Mouse (Mus musculus) thymus, postnatal 25 days (tissue): ENCODE measurements around the gene Cacng1.

ENCODE experiments used
- DNase-seq: peaks from one replicate; pipeline ENCODE4 v3.0.0; 2022

The Cacng1 gene

DNA sequence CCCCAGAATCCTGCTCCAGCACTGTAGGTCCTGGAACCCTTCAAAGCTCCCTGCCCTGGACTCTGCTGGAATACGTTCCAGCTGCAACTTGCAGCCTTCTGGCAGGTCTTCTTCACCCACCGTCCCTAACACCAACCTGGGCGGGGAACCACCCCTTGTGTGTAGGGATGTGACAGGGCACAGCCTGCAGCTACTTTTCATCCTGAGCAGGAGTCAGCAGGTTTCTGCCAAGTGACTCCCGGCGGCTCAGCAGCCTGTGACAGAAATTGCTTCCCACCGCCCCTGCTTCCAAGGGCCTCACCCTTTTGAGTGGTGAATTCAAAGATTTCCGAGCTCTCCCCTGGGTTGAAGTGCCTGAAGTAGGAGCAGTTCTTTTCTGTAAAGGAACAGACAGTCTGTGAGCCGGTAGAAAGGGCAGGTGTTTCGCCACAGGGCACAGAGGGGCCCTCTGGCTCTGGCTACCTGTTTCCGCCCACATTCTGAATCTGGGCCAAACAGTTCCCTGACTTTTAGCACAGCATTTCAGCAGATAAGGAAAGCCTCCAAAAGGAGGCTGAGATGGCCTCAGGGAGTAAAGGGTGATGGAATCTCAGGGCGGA, 10.7 kb downstream of the Cacng1 start:
- no peak for DNase-seq

DNA sequence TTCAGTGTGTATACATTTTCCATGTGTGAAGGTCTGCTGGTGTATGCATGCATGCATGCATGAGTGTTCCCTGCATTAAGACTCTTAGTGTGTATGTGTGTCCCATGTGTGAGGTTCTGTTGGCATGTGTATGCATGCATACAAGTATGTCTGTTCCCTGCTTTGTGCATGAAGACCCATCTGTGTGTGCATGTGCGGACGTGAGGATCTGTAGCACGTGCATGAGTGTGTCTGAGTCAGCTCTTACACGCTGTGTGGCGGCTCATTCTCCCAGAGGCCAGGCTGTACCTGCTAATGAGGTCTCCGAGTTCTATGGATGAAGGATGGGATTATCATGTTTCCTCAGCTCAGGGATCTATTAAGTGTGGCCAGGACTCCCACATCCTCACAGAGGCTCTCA, 11.3 kb downstream of the Cacng1 start:
- no peak for DNase-seq

DNA sequence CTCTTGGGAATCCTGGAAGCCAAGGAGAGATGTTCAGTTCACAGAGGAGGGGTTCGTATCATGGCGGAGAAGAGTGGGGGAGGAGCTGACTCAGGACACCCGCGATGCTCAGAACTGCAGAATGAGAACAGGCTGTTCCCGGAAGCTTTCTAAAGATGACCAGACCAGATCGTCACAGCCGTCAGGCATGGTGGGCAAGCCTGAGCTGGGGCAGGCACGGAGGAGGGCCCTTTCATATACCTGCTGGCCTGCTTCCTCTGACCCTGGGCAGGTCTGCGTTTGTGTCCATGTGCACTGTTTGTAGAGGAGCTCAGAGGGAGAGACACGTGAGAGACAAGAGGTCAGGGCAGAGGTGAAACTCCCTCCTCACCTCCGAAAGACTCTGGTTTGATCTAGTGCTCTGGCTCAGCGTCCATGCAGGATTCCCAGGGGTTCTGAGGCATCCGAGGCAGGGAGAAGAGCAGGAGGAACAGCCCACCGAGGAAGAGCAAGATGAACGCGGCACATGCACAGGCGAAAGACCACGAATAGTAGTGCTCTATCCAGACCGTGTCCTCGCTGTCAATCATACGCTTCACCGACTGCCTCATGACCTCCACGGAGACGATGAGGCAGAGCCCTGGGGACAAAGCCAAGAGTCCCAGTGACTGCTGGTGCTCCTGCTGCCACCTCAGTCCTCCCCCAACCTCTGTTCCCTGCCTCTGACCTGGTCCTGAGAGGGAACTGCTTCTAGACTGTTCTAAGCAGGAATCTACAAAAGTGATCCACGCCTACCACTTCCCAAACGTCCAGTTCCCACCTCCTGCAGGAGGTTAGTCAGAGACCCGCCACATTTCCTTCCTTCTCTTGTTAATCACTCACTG, 12.8 kb downstream of the Cacng1 start:
- no peak for DNase-seq

DNA sequence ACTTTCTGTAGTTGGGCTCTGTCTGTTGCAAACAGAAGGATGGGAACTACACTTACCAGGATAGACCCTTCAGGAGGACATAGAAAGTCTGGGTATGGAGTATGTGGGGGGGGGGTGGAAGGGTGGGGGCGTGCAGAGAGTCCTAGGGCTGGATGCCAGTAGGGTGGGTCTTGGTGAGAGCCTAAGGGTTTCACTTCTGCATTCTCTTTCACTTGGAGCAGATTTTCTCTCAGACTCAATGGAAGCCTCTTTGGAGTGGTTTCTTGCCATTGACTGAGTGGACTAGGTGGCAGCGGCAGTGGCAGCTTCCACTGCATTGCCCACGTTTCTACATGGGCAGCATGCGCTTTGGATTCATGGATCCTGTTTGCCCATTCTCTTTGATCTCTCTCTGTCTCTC, 16.4 kb downstream of the Cacng1 start:
- DNase-seq, result no peak

DNA sequence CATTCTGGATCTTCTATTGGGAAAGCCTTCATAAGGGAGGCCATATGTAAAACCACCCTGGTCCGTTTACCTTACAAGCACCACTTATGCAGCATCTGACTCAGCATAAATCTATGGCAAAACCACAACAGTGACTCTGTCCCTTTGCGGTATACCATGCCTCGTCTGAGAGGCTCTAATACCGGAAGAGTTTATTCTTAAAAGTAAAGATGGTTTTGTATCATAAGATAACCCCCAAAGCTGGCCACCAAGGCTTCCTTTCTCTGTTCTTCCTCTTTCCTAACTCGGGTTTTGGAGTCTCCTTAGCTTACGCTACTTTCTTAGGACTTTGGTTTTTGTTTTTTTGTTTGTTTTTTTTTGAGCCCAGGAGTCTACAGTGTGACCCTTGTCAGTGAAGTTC, 23.0 kb downstream of the Cacng1 start:
- no peak for DNase-seq

DNA sequence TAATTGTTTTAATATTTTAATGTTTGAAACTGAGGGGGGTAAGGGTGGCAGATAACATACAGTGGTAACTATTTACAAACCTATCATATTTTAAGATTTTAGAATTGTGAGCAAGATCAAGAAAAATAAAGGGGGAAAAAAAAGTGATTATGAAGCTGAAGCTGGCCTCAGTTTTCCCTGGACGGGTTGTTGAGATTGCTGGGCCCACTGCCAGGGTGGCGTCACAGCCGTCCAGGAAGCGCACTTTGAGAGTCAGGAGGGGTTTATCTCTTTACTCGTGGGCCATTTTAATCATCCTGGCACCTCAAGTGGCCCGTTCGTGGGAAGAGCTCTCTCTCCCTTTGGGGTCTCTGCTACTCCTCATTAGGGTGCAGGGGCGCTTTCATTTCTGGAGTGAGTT, 24.8 kb downstream of the Cacng1 start:
- no peak for DNase-seq

DNA sequence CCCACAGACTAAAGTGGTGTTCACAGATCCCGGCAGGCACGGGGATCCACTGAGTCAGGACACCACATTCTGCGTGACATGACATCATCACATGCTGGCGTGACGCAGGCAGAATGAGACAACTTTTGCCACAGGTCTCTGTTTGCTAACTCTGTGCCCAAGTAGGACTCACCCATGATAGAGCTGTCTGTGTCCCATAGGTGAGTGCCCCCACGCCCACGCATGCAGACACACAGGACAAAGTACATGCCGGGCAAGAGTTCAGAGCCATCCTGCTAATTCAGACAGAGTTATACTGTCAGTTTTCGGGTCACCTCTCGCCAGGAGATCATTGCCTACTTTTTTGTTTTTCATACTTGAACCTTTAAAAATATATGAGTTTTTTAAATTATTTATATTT, 27.8 kb downstream of the Cacng1 start:
- no peak for DNase-seq

DNA sequence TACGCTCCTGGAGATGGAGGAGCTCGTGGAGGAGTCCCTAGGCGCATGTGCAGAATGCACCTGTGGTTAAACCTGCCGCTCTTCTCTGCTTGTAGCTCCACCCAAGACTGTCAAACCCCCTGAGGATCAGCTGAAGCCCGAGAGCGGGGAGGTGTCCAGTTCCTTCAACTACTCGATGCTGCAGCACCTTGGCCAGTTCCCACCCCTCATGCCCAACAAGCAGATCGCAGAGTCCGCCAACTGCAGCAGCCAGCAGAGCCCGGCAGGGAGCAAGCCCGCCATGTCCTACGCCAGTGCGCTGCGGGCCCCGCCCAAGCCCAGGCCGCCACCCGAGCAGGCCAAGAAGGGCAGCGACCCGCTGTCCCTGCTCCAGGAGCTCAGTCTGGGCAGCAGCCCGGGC, 30.0 kb downstream of the Cacng1 start:
- DNase-seq, result no peak

DNA sequence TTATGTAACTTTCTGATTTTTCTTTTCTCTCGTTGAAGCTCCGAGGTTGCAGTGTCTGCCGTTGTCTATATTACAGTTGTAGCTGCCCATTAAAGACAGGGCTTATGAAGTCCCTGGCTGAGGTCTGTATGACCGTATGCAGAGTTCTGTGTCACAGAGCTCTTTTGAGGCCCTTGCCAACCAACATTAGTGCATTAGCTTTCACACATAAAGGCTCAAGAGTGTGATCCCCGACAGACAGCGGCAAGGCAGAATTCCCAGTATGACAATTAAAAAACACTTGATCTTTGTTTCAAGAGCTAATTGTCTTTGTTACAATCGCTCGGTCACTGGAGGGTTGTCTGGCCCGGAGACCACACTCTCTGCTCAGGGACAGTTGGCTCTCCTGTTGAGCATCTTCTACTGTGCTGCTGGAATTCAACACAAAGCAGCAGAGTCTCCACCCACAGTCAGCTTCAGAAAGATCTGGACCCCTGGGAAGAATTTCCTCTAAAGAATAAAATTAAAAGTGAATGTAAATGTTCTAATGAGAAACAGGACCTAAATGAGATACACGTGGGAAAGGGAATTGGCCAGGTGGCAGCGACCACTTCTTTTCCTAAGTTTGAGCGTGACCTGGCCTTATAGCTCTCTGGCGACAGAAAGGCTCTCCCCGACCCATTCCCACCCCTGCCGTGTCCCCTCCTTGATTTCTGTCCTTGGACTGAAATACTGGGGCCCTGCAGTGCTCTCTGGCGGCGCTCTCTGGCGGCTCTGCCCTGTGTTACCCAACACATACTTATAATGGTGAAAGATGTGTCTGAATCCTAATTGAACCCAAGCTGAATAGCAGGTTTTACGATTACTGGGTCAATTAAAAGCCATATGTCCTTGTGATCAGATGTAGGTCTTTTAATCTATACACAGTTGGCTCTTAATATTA, 32.5 kb downstream of the Cacng1 start:
- no peak for DNase-seq

DNA sequence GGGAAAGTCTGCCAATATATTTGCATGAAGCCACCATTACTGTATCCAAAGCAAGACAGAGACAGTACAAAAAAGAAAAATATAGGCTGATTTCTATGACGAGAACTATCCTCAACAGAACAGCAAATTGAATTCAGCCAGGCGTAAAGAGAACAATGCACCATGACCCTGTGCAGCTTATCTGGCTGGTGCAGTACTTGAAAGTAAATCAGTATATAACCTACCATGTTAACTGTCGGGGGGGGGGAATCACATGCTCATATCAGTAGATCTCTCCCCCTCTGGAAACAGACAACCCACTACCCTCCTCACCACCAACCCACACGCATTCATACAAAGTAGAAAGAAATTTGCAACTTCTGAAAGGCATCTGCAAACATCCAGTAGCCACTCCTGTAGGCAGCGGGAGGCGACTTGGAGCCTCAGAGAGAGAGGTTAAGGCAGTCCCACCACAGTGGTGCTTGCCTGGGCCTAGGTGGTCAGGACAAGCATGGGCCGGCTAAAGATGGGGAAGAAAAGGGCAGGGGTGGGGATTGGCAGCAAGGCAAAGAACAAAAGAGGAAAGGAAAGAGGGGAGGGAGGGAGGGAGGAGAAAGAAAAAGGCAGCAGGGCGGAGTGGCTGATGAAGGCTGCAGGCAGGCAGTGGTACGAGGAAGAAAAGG, 33.5 kb downstream of the Cacng1 start:
- DNase-seq, result no peak

DNA sequence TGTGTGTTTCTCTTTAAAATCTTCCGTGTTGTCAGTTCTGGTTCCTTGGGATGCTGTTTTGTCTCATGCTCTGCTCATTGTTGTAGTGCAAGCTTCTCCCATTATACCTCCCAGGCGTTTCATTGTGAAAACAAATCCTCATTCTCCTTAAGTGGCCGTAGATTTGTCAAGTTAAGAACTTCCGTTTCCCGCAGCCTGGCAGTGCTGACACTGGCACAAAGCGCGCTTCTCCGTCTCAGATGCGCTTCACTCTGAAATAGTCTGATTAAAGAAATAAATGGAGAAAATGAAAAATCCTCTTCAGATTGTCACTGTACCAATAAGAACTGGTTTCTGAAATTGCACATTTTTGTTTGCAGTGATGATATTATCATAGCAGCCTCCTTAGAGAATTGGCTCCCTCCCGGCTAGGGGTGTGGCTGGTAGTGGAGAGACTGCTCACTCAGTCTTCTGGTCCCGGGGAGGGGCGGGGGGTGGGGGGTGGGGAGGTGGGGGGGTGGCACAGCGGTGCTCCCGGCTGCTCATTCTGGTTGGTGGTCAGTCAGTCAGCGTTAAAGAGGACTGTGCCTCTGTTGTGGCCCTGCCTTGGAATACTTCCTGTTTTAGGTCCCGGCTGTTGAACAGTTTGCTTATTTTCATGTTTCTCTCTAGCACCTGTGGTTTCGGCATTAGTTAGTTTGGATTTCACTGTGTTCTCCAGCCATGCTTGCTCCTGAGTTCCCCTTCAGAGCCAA, 39.9 kb downstream of the Cacng1 start:
- no peak for DNase-seq

DNA sequence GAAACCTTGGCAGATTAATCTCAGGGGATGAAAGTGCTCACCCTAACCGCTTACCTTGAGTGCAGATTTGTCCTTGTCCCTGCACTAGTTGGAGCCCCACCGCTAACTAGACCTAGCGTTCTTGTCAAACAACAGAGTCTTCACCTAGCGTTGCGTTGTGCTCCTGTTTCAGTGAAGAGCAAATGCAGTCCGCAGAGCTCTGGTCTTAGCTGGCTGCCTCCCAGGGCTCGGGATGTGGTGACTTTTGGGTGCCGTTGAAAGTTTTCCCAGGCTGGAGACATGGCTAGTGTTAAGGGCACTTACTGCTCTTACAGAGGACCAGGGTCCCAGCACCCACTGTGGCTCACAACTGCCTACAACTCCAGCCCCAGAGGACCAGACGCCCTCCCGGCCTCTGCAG, 41.1 kb downstream of the Cacng1 start:
- DNase-seq, result no peak

DNA sequence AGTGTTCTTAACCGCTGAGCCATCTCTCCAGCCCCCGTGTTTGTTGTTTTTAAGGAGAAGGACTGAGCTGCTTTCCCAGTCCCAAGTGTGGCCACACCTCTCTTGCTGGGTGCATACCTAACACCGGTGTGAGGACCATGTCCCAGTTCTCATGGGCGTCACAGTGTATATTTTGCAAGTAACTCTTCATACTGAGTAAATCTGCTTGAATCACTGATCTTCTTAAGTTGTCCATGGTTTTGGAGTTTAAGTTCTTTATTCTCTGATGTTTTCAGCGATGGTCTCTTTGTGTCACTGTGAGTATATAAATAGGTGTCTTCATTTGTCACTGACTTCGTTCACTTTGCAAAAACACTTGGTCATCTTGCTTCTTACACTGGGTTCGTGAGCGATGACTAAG, 41.7 kb downstream of the Cacng1 start:
- DNase-seq, result no peak

DNA sequence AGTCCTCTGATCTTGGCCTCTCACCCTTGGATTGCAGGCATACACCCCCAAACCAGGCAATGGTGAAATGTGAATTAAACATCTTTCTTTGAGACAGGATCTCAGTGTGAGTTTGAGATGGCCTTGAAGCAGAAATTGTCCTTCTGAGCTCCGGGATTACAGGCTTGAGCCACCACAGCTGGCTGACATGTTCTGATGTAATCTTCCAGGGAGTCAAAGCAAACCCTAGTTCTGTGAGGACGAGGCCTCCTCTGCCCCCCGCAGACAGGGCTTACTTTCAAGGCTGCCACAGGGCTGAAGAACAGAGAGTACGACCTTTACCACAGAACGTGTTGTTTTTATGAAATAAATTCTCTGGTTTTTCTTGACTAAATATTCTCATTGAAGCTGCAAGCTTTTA, 42.3 kb downstream of the Cacng1 start:
- no peak for DNase-seq

DNA sequence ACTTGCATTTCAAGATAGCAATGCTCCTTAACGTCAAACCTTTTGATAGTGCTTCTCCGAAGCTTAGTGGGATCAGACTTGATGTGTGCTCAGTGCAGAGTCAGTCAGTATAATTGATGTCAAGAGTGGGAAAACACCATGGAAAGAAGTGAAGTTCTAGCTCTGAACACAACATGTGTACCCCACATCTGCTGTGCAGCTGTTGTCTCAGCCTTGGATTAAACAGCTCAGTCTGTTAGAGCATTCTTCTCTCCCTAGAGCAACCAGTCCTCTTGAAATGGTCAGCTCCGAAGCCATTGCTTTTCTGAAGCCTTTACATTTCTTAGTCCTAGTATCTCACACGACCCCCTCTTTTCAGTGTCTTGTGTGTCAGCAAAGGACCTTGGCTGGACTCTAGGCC, 47.3 kb downstream of the Cacng1 start:
- no peak for DNase-seq

DNA sequence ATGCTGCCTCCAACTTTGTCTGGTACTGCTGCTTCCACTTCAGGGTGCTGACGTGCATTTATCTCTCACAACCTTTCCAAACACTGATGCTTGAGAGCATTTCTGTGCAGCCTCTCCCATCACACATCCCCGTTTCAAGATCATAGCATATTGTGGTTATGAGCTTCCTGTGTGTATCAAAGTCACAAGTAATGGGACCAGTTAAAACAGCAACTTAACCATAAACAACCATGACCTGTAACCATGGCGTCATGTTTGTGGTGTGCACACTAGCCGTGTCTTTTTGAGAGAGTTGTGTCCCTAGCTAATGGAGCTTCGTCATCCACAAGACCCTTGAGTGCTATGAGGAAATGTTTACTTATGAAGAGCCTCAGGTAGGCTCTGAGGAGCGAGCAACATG, 48.1 kb downstream of the Cacng1 start:
- DNase-seq, result peak; percentile 19

DNA sequence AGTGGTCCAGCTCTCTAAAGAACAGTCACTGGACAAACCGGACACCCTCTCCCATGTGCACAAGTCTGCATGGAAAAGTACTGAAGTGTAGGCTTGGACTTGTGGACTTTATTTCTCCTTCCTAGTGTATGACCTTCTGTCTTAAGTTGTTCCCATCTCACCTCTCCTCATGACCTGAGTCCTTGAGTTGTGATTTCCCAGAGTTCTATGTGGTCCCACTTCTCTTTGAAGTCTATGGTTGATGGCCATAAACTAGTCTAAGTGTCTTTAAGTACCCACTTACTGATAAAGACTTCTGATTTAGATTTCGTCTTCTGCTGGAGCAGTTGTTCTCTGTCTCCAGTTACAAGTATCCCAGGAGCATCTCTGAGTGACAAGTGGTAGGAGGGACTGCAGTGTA, 48.8 kb downstream of the Cacng1 start:
- no peak for DNase-seq

DNA sequence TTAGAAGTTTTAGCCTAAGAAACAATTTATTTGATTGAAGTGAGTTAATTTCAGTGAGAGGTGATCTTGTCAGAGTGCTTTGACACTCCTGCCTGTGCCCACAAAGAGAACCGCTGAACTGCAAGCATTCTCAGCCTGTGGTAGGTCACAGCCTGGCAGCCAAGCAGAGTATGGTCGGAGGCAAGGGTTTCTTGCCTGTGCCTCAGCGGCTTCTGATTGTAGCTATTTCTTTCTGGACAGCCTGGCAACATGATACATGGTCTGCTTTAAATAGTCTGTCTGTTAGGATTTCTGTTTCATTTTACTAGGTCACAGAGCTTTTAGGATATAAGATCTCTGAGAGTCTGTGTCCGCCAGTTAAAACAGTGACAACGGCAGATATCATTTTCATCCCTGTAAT, 53.7 kb downstream of the Cacng1 start:
- no peak for DNase-seq

DNA sequence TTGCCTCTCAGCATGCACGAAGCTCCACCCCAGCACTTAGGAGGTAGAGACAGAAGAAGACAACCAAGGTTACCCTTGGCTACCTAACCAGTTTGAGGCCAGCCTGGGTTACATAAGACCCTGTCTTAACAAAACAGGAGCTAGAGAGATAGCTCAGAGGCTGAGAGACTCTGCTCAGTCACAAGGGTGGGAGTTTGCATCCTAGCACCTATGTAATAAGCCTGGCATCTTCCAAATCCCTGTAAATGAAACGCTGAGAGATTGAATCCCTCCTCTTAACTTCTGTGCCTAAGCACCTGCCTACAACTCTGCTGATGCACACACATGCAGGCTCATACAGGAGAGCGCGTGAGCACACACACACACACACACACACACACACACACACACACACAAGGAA, 55.9 kb downstream of the Cacng1 start:
- no peak for DNase-seq

DNA sequence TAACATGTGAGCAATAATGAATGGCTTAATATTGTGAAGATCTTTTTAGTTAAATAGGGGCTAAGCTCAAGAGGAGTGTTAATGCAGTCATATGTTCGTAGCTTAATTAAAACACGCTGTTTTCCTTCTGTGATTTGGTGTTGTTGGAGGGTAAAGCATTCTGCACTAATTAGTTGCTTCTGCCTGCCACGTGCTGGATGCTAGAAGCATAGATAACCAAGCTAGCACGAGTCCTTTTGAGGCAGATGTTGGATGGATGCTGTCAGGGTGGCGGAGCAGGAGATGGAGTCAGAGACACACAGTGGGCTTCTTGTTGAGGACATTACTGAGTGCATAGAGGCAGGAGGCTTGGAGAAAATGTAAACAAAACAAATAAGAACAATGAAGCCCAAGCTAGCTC, 59.2 kb downstream of the Cacng1 start:
- DNase-seq, result no peak

DNA sequence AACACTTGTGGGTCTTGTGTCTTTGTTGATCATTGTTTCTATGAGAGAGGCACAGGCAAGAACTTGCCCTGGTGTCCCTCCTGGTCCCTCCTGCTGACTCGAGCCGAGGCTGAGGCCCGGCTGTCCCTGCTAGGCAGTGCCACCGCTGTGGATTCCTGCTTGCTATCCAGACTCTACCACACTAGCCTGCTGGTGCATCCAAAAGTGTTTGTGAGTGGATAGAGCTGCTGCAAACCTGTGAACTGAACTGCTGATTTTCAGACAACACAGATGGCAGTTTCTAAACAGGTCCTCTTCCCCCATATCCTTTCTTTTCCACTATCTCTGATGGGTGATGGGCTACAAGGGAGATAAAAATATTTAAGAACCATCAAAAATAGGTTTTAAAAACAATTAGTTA, 60.8 kb downstream of the Cacng1 start:
- no peak for DNase-seq
